In the genomic region with DNA sequence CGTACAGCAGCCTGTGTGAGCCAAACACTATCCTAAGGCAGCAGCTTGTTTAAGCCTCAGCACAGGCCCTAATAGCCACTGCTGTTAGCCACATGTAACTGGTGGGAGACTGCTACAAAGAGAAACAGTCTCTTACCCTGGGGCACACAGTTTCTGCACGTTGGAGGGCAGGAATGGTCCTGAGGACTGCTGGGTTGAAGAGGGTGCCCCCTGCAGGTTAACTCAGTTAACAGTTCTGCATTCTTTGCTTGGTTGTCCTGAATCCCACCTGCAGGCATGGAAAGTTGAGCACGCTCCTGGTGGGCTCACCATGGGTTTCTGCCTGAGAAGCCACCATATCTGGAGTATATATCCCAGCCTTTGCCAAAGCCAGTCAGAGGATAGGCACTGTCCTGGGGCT, we compare ENCODE assay signal across 10 mouse cellular contexts. TPM values are rescaled to one million over a fixed set of nuclear protein-coding genes. Genes with fewer than 3 reads are reported as not detected.
DNase-seq lines count a peak whose midpoint lies in the region; ATAC-seq and TF ChIP-seq lines count a peak whose summit lies in the region.
"Had no signal": no experiment of that assay in that cellular context is flagged by ENCODE, and none has a peak within 500 bp of the region (broad histone marks: within the 10 kb centered on the region; RNA-seq: fewer than 3 reads in every experiment).

No protein-coding gene starts in this region.

- 57% methylated on average over 3 of the region's 3 CpGs for WGBS in intestine, embryonic 15.5 days
- WGBS in olfactory bulb, adult 2 months, result 41% methylated on average over 3 of the region's 3 CpGs

- H3K27ac ChIP-seq in intestine, embryonic 15.5 days, result peak overlapping the region; percentile 33; the same call in 1 of the 2 replicates
- no peak overlapping the region for H3K27ac ChIP-seq in olfactory bulb, adult 2 months (ENCODE audit: insufficient read depth, low read depth, low read length)
- H3K27ac ChIP-seq: embryonic facial prominence, embryonic 12.5 days; liver, embryonic 15.5 days had no signal

- H3K9me3 ChIP-seq in intestine, embryonic 15.5 days, result no peaks in the 10 kb centered on the region
- H3K9me3 ChIP-seq: embryonic facial prominence, embryonic 12.5 days; liver, embryonic 15.5 days had no signal

- intact Hi-C loops in heart, postnatal 36 days (cut with DNase I), result loop anchor here (1.0 to 2.0 kb wide), 2 partner anchors 31 to 107 kb away; no protein-coding TSS in a partner anchor
- intact Hi-C loops in heart, postnatal 25 days (cut with DNase I), result loop anchor here (2.0 kb wide), 1 partner anchor 107 kb away; no protein-coding TSS in a partner anchor

- H3K9ac ChIP-seq in intestine, embryonic 15.5 days, result no peak overlapping the region
- H3K9ac ChIP-seq: embryonic facial prominence, embryonic 12.5 days; liver, embryonic 15.5 days had no signal

- ATAC-seq in intestine, embryonic 15.5 days, result 0 out of 2 replicates have a peak, but pooled peaks have one; percentile 1
- ATAC-seq in erythroblast, adult 5-6 weeks (replicated peaks; ENCODE audit: low FRiP score, poor library complexity, severe bottlenecking), result no peak

- no peaks in the 10 kb centered on the region for H3K36me3 ChIP-seq in intestine, embryonic 15.5 days
- H3K36me3 ChIP-seq: embryonic facial prominence, embryonic 12.5 days; liver, embryonic 15.5 days had no signal

- H3K4me2 ChIP-seq in intestine, embryonic 15.5 days (replicated peaks), result no peak overlapping the region
- H3K4me2 ChIP-seq: embryonic facial prominence, embryonic 12.5 days; liver, embryonic 15.5 days had no signal

- H3K4me1 ChIP-seq in intestine, embryonic 15.5 days (replicated peaks), result peaks cover 47% of the 10 kb centered on the region
- peaks cover 52% of the 10 kb centered on the region for H3K4me1 ChIP-seq in olfactory bulb, adult 2 months (ENCODE audit: control insufficient read depth, insufficient read depth, low read length)
- H3K4me1 ChIP-seq: embryonic facial prominence, embryonic 12.5 days had no signal

- DNase-seq in heart, postnatal 36 days, result peak; percentile 34 to 41
- no peak for DNase-seq in heart, postnatal 25 days (ENCODE audit: low spot score)
- DNase-seq in B cell, adult 2 months, result peak; percentile 32 to 42
- DNase-seq in NIH3T3 (ENCODE audit: low read depth), result peak; percentile 70
- no peak for DNase-seq in layer of hippocampus, adult 9-11 months

- no peak overlapping the region for H3K4me3 ChIP-seq in intestine, embryonic 15.5 days (replicated peaks)
- H3K4me3 ChIP-seq in olfactory bulb, adult 2 months (ENCODE audit: insufficient read depth, low read depth, low read length), result no peak overlapping the region
- H3K4me3 ChIP-seq: embryonic facial prominence, embryonic 12.5 days; liver, embryonic 15.5 days had no signal

- peak; percentile 48; the same call in 1 of the 2 replicates for TF ChIP-seq CTCF in olfactory bulb, adult 2 months (IDR thresholded peaks at IDR 0.05; ENCODE audit: insufficient read depth, low read depth, low read length)

- TF ChIP-seq POLR2A in olfactory bulb, adult 2 months (IDR thresholded peaks at IDR 0.05; ENCODE audit: insufficient read depth, low read depth, low read length), result no peak

- no peaks in the 10 kb centered on the region for H3K27me3 ChIP-seq in intestine, embryonic 15.5 days (replicated peaks)

RNA-seq across cellular contexts. Expression of a gene that starts 6.9 kb away (rescaled TPM):
- total RNA-seq in heart, postnatal 36 days (2021), result 1 to 10 TPM; 5.2 to 6.3 TPM
- total RNA-seq in heart, postnatal 25 days (2021), result 1 to 10 TPM; 4.7 to 6.3 TPM
- 1.8 and 2.2 TPM in 2 replicates for polyA plus RNA-seq in intestine, embryonic 15.5 days (2015; fragmentation: Nextera tagmentation; extraction: Ambion mirVana)
- polyA plus RNA-seq in olfactory bulb, adult 2 months (2012; ENCODE audit: insufficient read depth, insufficient read length, low replicate concordance, missing spikeins), result not detected in 2 replicates
- 0.42 and 1.7 TPM in 2 replicates for total RNA-seq in erythroblast, adult 5-6 weeks (2015; ENCODE audit: low replicate concordance)
- total RNA-seq in erythroblast, adult 5-6 weeks (2017; ENCODE audit: low replicate concordance), result 0.14 and 0.77 TPM in 2 replicates

Comparison
In these comparisons a context has a peak if more than half of its experiments do, and no peak if none do; other contexts are left out.
1. DNase-seq: peak in heart, postnatal 36 days (2 of 2), B cell, adult 2 months (2 of 2) and NIH3T3 (single experiment); none in heart, postnatal 25 days (single experiment) and layer of hippocampus, adult 9-11 months (single experiment).